Mouse (Mus musculus): Measurements from ENCODE around the gene Ankrd65. TPM values are rescaled to one million over a fixed set of nuclear protein-coding genes. Genes with fewer than 3 reads are reported as not detected.

The Ankrd65 gene
- polyA plus RNA-seq, 1 experiment from 2014 or later = 0.24 TPM

GRCm38 (mm10) chr4:155790650-155791161 is 467 bp downstream of the Ankrd65 start:
- ATAC-seq (ENCODE audit: insufficient number of reproducible peaks, insufficient read depth, low FRiP score, low TSS enrichment, low read depth) = no peak
- Histone ChIP-seq H3K4me2 (no peak overlapping the region), H3K4me3 (no peak overlapping the region), H3K27me3 (no peaks in the 10 kb centered on the region), H3K9ac (no peak overlapping the region), H3K9me3 (no peaks in the 10 kb centered on the region), H3K4me1 (no peaks in the 10 kb centered on the region), H3K27ac (no peak overlapping the region), H3K36me3 (no peaks in the 10 kb centered on the region)
- WGBS = 52% methylated on average over 3 of the region's 3 CpGs

- Histone ChIP-seq H3K9ac (no peak overlapping the region), H3K4me1 (no peaks in the 10 kb centered on the region), H3K4me3 (no peak overlapping the region), H3K9me3 (no peaks in the 10 kb centered on the region), H3K4me2 (no peak overlapping the region), H3K27ac (no peak overlapping the region), H3K27me3 (no peaks in the 10 kb centered on the region), H3K36me3 (no peaks in the 10 kb centered on the region)
- 75% methylated on average over 24 of the region's 24 CpGs for WGBS
- ATAC-seq (ENCODE audit: insufficient number of reproducible peaks, insufficient read depth, low FRiP score, low TSS enrichment, low read depth) = no peak
Measured at GRCm38 (mm10) chr4:155791240-155791933, 1.1 kb downstream of the Ankrd65 start.

GRCm38 (mm10) chr4:155793730-155794129 is 3.5 kb downstream of the Ankrd65 start:
- 82% methylated on average over 2 of the region's 2 CpGs for WGBS
- ATAC-seq (ENCODE audit: insufficient number of reproducible peaks, insufficient read depth, low FRiP score, low TSS enrichment, low read depth) = no peak
- no peak overlapping the region for H3K4me3 ChIP-seq

DNA sequence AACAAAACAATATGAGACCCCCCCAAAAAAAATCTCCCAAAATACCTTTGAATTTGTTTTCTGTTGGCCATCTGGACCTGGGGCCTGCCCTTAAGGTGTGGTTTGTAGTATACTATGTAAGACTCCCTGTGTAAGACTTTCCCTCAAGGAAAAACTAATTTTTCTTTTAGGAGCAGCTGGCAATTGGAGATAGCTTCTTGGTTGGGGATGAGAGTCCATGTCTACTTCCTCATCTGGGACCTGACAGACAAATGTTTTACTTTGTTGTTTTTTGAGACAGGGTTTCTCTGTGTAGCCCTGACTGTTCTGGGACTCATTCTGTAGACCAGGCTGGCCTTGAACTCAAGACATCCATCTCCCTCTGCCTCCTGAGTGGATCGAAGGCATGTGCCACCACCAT is 11.8 kb downstream of the Ankrd65 start:
- Histone ChIP-seq H3K27me3 (no peaks in the 10 kb centered on the region; the same call in 1 of the 2 replicates), H3K36me3 (peaks cover 21% of the 10 kb centered on the region), H3K4me3 (no peak overlapping the region), H3K9ac (no peak overlapping the region), H3K4me2 (no peak overlapping the region), H3K27ac (no peak overlapping the region), H3K9me3 (no peaks in the 10 kb centered on the region), H3K4me1 (peaks cover 17% of the 10 kb centered on the region)
- 100% methylated on average over 1 of the region's 1 CpGs for WGBS
- no peak for ATAC-seq (ENCODE audit: insufficient number of reproducible peaks, insufficient read depth, low FRiP score, low TSS enrichment, low read depth)

More at GRCm38 (mm10) chr4:155793730-155794129, 3.5 kb downstream of the Ankrd65 start:
- H3K27me3 ChIP-seq = no peaks in the 10 kb centered on the region; the same call in 1 of the 2 replicates
- H3K9ac ChIP-seq = no peak overlapping the region
- H3K4me1 ChIP-seq = no peaks in the 10 kb centered on the region
- no peaks in the 10 kb centered on the region for H3K36me3 ChIP-seq
- H3K4me2 ChIP-seq = no peak overlapping the region
- H3K9me3 ChIP-seq = no peaks in the 10 kb centered on the region
- H3K27ac ChIP-seq = no peak overlapping the region

DNA sequence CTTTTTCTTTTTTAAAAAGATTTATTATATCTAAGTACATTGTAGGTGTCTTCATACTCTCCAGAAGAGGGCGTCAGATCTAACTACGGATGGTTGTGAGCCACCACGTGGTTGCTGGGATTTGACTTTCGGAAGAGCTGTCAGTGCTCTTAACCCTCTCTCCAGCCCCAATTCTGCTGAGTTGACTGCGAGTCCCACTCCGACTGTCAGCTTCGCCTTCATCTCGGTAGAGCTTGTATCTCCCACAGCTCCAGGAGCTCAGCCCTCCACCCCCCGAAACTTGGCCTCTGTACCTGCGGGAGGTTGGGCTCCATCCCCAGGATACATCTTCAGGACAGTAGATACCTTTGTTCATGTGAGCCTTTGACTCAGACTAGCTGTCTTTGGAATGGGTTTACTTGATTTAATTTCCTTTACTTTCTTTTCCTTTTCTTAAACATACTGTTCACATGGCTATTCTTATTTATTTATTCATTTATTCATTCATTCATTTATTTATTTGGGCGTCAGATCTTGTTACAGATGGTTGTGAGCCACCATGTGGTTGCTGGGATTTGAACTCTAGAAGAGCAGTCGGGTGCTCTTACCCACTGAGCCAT is 12.6 kb downstream of the Ankrd65 start, which contains the start of gene Mrpl20:
Gene Mrpl20 (plus strand): TSS at position 138 of the 599 bp plus-strand sequence.
- H3K36me3 ChIP-seq = peaks cover 27% of the 10 kb centered on the region
- WGBS = 7% methylated on average over 12 of the region's 12 CpGs
- peak within 1 kb of the TSS; percentile 69 for H3K27ac ChIP-seq
- peak within 1 kb of the TSS; percentile 77 for H3K4me2 ChIP-seq
- H3K4me1 ChIP-seq = peaks cover 17% of the 10 kb centered on the region
- no peaks in the 10 kb centered on the region; the same call in 1 of the 2 replicates for H3K27me3 ChIP-seq
- H3K9ac ChIP-seq = peak within 1 kb of the TSS; percentile 93
- H3K4me3 ChIP-seq = peak within 1 kb of the TSS; percentile 89
- H3K9me3 ChIP-seq = no peaks in the 10 kb centered on the region
- ATAC-seq (ENCODE audit: insufficient number of reproducible peaks, insufficient read depth, low FRiP score, low TSS enrichment, low read depth) = no peak

GRCm38 (mm10) chr4:155803340-155804041 is 13.3 kb downstream of the Ankrd65 start:
- Histone ChIP-seq H3K4me1 (peaks cover 17% of the 10 kb centered on the region), H3K9ac (peak overlapping the region; percentile 93), H3K27me3 (no peaks in the 10 kb centered on the region; the same call in 1 of the 2 replicates), H3K9me3 (no peaks in the 10 kb centered on the region), H3K4me2 (peak overlapping the region; percentile 77), H3K4me3 (peak overlapping the region; percentile 89), H3K27ac (peak overlapping the region; percentile 69), H3K36me3 (peaks cover 34% of the 10 kb centered on the region)
- peak; percentile 96 for ATAC-seq (ENCODE audit: insufficient number of reproducible peaks, insufficient read depth, low FRiP score, low TSS enrichment, low read depth)
- under 1% methylated on average over 58 of the region's 58 CpGs for WGBS

DNA sequence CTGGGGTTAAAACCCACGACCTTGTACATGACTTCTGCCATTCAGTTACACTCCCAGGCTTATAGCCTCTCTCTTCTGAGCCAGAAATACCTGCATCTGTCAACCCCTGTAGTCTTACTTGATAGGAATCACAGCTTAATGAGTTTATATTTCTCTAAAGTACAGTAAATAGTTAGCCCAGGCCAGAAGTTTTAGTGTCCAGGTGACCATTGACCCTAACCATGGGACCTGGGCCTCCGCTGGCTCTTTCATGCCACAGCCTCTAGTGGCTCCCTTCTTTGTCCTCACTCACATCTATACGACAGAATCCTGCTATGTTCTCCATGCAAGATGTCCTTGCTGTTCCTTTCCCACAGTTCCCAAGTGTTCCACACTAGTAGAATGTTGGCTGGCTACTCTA is 17.6 kb downstream of the Ankrd65 start:
- H3K4me1 ChIP-seq = peaks cover 25% of the 10 kb centered on the region
- no peak overlapping the region for H3K4me3 ChIP-seq
- no peak for ATAC-seq (ENCODE audit: insufficient number of reproducible peaks, insufficient read depth, low FRiP score, low TSS enrichment, low read depth)
- peaks cover 59% of the 10 kb centered on the region for H3K36me3 ChIP-seq
- H3K9me3 ChIP-seq = no peaks in the 10 kb centered on the region
- no peak overlapping the region for H3K4me2 ChIP-seq
- H3K27ac ChIP-seq = no peak overlapping the region
- 91% methylated on average over 3 of the region's 3 CpGs for WGBS
- no peak overlapping the region for H3K9ac ChIP-seq
- no peaks in the 10 kb centered on the region for H3K27me3 ChIP-seq

GRCm38 (mm10) chr4:155811929-155812664 is 21.9 kb downstream of the Ankrd65 start, which contains the start of gene Ccnl2:
TSS of gene Ccnl2 (plus strand) at chr4:155812489.
- Histone ChIP-seq H3K4me3 (peak within 1 kb of the TSS; percentile 100), H3K27ac (peak within 1 kb of the TSS; percentile 96), H3K4me1 (peaks cover 22% of the 10 kb centered on the region), H3K27me3 (no peaks in the 10 kb centered on the region), H3K9me3 (no peaks in the 10 kb centered on the region), H3K9ac (peak within 1 kb of the TSS; percentile 100), H3K36me3 (peaks cover 72% of the 10 kb centered on the region), H3K4me2 (peak within 1 kb of the TSS; percentile 82)
- WGBS = under 1% methylated on average over 56 of the region's 60 CpGs
- peak; percentile 99 for ATAC-seq (ENCODE audit: insufficient number of reproducible peaks, insufficient read depth, low FRiP score, low TSS enrichment, low read depth)

- H3K4me3 ChIP-seq = peak overlapping the region; percentile 100
- H3K4me2 ChIP-seq = peak overlapping the region; percentile 82
- no peaks in the 10 kb centered on the region for H3K9me3 ChIP-seq
- no peaks in the 10 kb centered on the region for H3K27me3 ChIP-seq
- under 1% methylated on average over 49 of the region's 49 CpGs for WGBS
- peak overlapping the region; percentile 96 for H3K27ac ChIP-seq
- H3K9ac ChIP-seq = peak overlapping the region; percentile 100
- ATAC-seq (ENCODE audit: insufficient number of reproducible peaks, insufficient read depth, low FRiP score, low TSS enrichment, low read depth) = peak; percentile 12
- H3K36me3 ChIP-seq = peaks cover 72% of the 10 kb centered on the region
- H3K4me1 ChIP-seq = peaks cover 22% of the 10 kb centered on the region
Measured at GRCm38 (mm10) chr4:155812665-155813181, 22.5 kb downstream of the Ankrd65 start.

DNA sequence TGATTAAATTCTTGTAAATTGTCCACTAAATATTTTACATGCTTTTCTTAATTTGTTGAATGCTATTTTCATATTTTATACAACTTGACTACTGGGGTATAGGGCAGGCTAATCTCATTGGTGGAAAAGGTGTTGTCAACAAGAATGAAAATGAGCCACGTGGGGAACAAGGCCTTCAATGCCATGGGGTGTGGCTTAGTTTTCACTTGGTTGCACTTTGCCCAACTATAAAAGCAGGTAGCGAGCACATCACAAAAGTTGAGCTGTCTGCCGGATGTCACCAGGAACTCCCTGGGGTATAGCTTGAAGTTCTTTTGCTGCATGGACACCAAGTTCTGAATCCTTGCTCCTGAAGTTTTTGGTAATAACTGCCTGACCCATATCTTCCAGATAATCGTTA is 27.3 kb downstream of the Ankrd65 start:
- no peak for ATAC-seq (ENCODE audit: insufficient number of reproducible peaks, insufficient read depth, low FRiP score, low TSS enrichment, low read depth)

GRCm38 (mm10) chr4:155821025-155821424 is 30.8 kb downstream of the Ankrd65 start:
- peaks cover 94% of the 10 kb centered on the region for H3K36me3 ChIP-seq
- WGBS = 79% methylated on average over 7 of the region's 7 CpGs
- H3K27ac ChIP-seq = no peak overlapping the region
- H3K27me3 ChIP-seq = no peaks in the 10 kb centered on the region
- no peak for ATAC-seq (ENCODE audit: insufficient number of reproducible peaks, insufficient read depth, low FRiP score, low TSS enrichment, low read depth)
- H3K9me3 ChIP-seq = no peaks in the 10 kb centered on the region
- 0 out of 2 replicates have a peak, but pooled peaks cover 2% of the 10 kb centered on the region for H3K4me1 ChIP-seq
- H3K4me2 ChIP-seq = no peak overlapping the region
- H3K4me3 ChIP-seq = no peak overlapping the region
- no peak overlapping the region for H3K9ac ChIP-seq

More for the DNA sequence above, 27.3 kb downstream of the Ankrd65 start:
- Histone ChIP-seq H3K4me1 (peaks cover 14% of the 10 kb centered on the region), H3K4me3 (no peak overlapping the region), H3K27me3 (no peaks in the 10 kb centered on the region), H3K9ac (no peak overlapping the region), H3K36me3 (peaks cover 85% of the 10 kb centered on the region), H3K9me3 (no peaks in the 10 kb centered on the region), H3K4me2 (no peak overlapping the region), H3K27ac (no peak overlapping the region)
- WGBS = 89% methylated on average over 4 of the region's 4 CpGs

Measured in embryonic facial prominence, embryonic 13.5 days (tissue).